Mouse (Mus musculus): ENCODE results near the gene Amz1.

DNA sequence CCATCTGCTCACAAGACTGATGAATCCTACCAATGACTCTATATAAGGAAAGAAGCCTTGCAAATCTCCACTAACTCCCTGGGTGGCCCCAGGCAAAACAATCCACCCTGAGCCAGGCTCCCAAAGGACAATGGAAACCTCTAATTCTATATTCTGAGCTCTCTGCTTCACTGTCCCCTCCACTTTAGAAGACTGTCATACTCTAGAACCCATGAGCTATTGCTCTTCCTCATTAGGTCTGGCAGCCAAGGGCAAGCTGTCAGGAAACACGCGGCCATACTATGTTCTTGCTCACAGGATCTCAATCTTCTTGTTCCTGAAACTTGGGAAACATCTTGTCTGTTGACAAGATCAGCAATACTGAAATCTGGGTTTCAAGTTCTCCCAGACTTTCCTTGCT, 82.3 kb downstream of the Amz1 start:
- TF ChIP-seq CTCF (IDR thresholded peaks at IDR 0.05) (no peak), EP300 (IDR thresholded peaks at IDR 0.05) (no peak)

Data from lung, postnatal 0 days (tissue).